Mouse (Mus musculus) gastrocnemius, adult 18-20 months (tissue): ENCODE measurements at regions not wholly inside any gene's neighbourhood (a gene's known extent, or its start where the extent isn't known, plus 50 kb on each side); places are given as distances from the start of the nearest gene placed in this dataset.

ENCODE experiments used
- DNase-seq: peaks from one replicate; pipeline ENCODE4 v3.0.0; 2021; ENCODE audit warnings: low spot score

- DNase-seq: no peak
Measured at GRCm38 (mm10) chr15:19094061-19094810, 275.5 kb downstream of the Cdh10 start.

GRCm38 (mm10) chr15:19114951-19115350, 296.2 kb downstream of the Cdh10 start:
- no peak for DNase-seq

GRCm38 (mm10) chr15:19118995-19119394, 300.2 kb downstream of the Cdh10 start:
- no peak for DNase-seq

- DNase-seq: no peak
Measured at GRCm38 (mm10) chr15:19127454-19127853, 308.7 kb downstream of the Cdh10 start.

GRCm38 (mm10) chr15:19129316-19129715, 310.6 kb downstream of the Cdh10 start:
- no peak for DNase-seq

- no peak for DNase-seq
Measured at GRCm38 (mm10) chr15:19153682-19154081, 334.9 kb downstream of the Cdh10 start.

GRCm38 (mm10) chr15:19162119-19162888, 343.6 kb downstream of the Cdh10 start:
- DNase-seq: peak; percentile 5

- no peak for DNase-seq
Measured at GRCm38 (mm10) chr15:19175470-19175869, 356.7 kb downstream of the Cdh10 start.
